Mouse (Mus musculus): ENCODE measurements at regions not wholly inside any gene's neighbourhood (a gene's known extent, or its start where the extent isn't known, plus 50 kb on each side); places are given as distances from the start of the nearest gene placed in this dataset.
"Not testable (repeated sequence)": the region's sequence is repeated elsewhere in the genome, so short reads cannot be mapped to it uniquely, and the experiment has no call there.

DNA sequence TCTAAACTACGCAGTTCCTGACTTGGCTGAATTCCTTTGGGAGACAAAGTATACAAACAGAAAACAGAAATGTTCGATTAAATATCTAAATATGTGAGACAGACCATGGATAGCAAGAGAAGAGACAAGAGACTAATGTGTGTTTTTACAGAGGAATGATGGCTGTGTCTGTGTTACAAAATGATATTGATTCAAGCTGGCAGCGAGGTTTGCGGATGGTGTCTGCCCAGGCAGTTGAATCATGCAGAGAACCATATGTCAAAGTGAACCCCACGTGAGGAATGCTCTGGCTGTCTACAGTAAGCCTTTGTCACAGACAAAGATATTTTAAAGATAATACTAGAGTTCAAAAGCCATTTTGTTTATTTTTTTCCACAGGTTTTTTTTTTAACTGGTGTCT lies 320.2 kb downstream of the Grxcr1 start:
- Histone ChIP-seq H3K27me3 (no peaks in the 10 kb centered on the region), H3K4me3 (no peak overlapping the region), H3K9me3 (no peaks in the 10 kb centered on the region), H3K4me1 (no peaks in the 10 kb centered on the region), H3K9ac (no peak overlapping the region), H3K4me2 (no peak overlapping the region), H3K36me3 (no peaks in the 10 kb centered on the region), H3K27ac (no peak overlapping the region)
- ATAC-seq (ENCODE audit: insufficient number of reproducible peaks, low FRiP score, low TSS enrichment, low read depth) = no peak
- WGBS = 44% methylated on average over 5 of the region's 5 CpGs

- ATAC-seq (ENCODE audit: insufficient number of reproducible peaks, low FRiP score, low TSS enrichment, low read depth) = no peak
- 67% methylated on average over 4 of the region's 4 CpGs for WGBS
- H3K4me1 ChIP-seq = no peaks in the 10 kb centered on the region
- H3K9me3 ChIP-seq = no peaks in the 10 kb centered on the region
- no peaks in the 10 kb centered on the region for H3K27me3 ChIP-seq
- no peak overlapping the region for H3K27ac ChIP-seq
- H3K9ac ChIP-seq = no peak overlapping the region
- no peak overlapping the region for H3K4me3 ChIP-seq
- H3K36me3 ChIP-seq = no peaks in the 10 kb centered on the region
- H3K4me2 ChIP-seq = no peak overlapping the region
Observed at GRCm38 (mm10) chr5:68353211-68353610, 321.6 kb downstream of the Grxcr1 start.

DNA sequence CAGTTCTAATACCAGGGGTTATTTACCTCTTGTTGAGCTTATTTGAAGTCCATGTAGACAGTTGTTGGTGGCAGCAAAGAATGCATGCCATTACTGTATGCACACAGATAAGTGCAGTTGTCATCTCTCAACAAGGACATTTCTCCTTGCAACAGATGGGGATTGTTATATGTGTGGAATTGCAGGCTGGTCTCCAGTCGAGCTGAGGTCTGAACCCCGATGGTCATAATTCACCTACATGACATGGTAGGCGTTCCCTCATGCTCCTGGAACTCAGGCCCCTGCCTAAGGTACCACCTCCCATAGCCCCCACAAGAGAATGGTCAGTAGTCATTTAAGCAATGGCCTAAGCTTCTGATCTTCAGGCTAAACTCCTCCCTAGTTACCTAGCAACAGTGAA lies 322.2 kb downstream of the Grxcr1 start:
- not testable (repeated sequence) for H3K4me3 ChIP-seq; H3K36me3 ChIP-seq; H3K27me3 ChIP-seq; H3K4me2 ChIP-seq; H3K9ac ChIP-seq; ATAC-seq (ENCODE audit: insufficient number of reproducible peaks, low FRiP score, low TSS enrichment, low read depth); H3K9me3 ChIP-seq; H3K4me1 ChIP-seq; H3K27ac ChIP-seq
- 68% methylated on average over 3 of the region's 3 CpGs for WGBS

- H3K27ac ChIP-seq = no peak overlapping the region
- H3K4me1 ChIP-seq = no peaks in the 10 kb centered on the region
- H3K4me3 ChIP-seq = no peak overlapping the region
- no peaks in the 10 kb centered on the region for H3K9me3 ChIP-seq
- peak; percentile 52; the same call in 1 of the 2 replicates for ATAC-seq (ENCODE audit: insufficient number of reproducible peaks, low FRiP score, low TSS enrichment, low read depth)
- 73% methylated on average over 3 of the region's 3 CpGs for WGBS
- H3K9ac ChIP-seq = no peak overlapping the region
- no peaks in the 10 kb centered on the region for H3K36me3 ChIP-seq
- no peak overlapping the region for H3K4me2 ChIP-seq
- no peaks in the 10 kb centered on the region for H3K27me3 ChIP-seq
Observed at GRCm38 (mm10) chr5:68361581-68362211, 330.1 kb downstream of the Grxcr1 start.

- Histone ChIP-seq H3K9me3 (no peaks in the 10 kb centered on the region), H3K4me3 (no peak overlapping the region), H3K27me3 (no peaks in the 10 kb centered on the region), H3K4me2 (no peak overlapping the region), H3K27ac (no peak overlapping the region), H3K9ac (no peak overlapping the region), H3K36me3 (no peaks in the 10 kb centered on the region), H3K4me1 (no peaks in the 10 kb centered on the region)
- ATAC-seq (ENCODE audit: insufficient number of reproducible peaks, low FRiP score, low TSS enrichment, low read depth) = no peak
- WGBS = 63% methylated on average over 2 of the region's 2 CpGs
Observed at GRCm38 (mm10) chr5:68373082-68373481, 341.4 kb downstream of the Grxcr1 start.
